Mouse (Mus musculus): ENCODE measurements at regions not wholly inside any gene's neighbourhood (a gene's known extent, or its start where the extent isn't known, plus 50 kb on each side); places are given as distances from the start of the nearest gene placed in this dataset.

- DNase-seq (ENCODE audit: low spot score in 2 of 2), result no peak
Observed at GRCm38 (mm10) chrX:95291676-95292075, 95.0 kb upstream of the Arhgef9 start.

- DNase-seq (ENCODE audit: low spot score in 2 of 2), result no peak
Observed at GRCm38 (mm10) chrX:95282038-95282437, 85.4 kb upstream of the Arhgef9 start.

GRCm38 (mm10) chrX:95253517-95253916 is 56.9 kb upstream of the Arhgef9 start:
- peak in 1 of 2 experiments; percentile 11 for DNase-seq (ENCODE audit: low spot score in 2 of 2)

Data from spleen, postnatal 4 days (tissue).